Mouse (Mus musculus): Measurements from ENCODE around the gene Itpk1. TPM values are rescaled to one million over a fixed set of nuclear protein-coding genes. Genes with fewer than 3 reads are reported as not detected.

Itpk1 gene
- polyA plus RNA-seq, 1 experiment from 2014 or later: 28.0 TPM

DNA sequence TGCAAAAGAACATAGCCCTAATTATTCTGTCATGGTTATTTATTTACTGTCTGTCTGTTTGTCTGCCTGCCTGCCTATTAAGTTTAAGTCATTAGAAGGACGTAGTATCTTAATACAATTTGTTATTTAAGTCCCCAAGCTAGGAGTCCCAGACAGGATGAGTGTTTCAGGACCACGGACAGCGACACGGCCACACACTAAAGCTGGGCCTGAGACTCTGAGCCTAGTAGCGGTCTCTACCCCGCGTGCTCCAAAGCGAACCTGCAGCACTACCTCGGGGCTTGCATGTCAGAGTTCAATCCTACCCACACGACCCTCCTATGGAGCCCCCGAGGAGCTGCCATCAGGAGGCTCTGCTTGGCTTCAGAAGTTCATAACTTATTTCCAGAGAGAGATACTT lies 154.2 kb downstream of the Itpk1 start:
- no peak overlapping the region for H3K4me3 ChIP-seq
- H3K4me1 ChIP-seq: peaks cover 14% of the 10 kb centered on the region
- H3K4me2 ChIP-seq (replicated peaks): no peak overlapping the region
- H3K9me3 ChIP-seq: no peaks in the 10 kb centered on the region
- H3K36me3 ChIP-seq: no peaks in the 10 kb centered on the region
- WGBS: 5% methylated on average over 11 of the region's 11 CpGs
- no peak overlapping the region for H3K27ac ChIP-seq
- no peak overlapping the region for H3K9ac ChIP-seq
- H3K27me3 ChIP-seq (replicated peaks): 0 out of 2 replicates have a peak, but pooled peaks cover 7% of the 10 kb centered on the region
- ATAC-seq (ENCODE audit: low FRiP score, low read depth): no peak

GRCm38 (mm10) chr12:102545122-102545521 lies 159.6 kb downstream of the Itpk1 start:
- H3K9ac ChIP-seq: no peak overlapping the region
- no peaks in the 10 kb centered on the region; the same call in 1 of the 2 replicates for H3K4me1 ChIP-seq
- ATAC-seq (ENCODE audit: low FRiP score, low read depth): no peak
- 63% methylated on average over 6 of the region's 6 CpGs for WGBS
- H3K27ac ChIP-seq: no peak overlapping the region
- no peaks in the 10 kb centered on the region for H3K9me3 ChIP-seq
- no peak overlapping the region for H3K4me2 ChIP-seq (replicated peaks)
- no peaks in the 10 kb centered on the region for H3K36me3 ChIP-seq
- H3K27me3 ChIP-seq (replicated peaks): no peaks in the 10 kb centered on the region
- H3K4me3 ChIP-seq: no peak overlapping the region

- no peaks in the 10 kb centered on the region for H3K27me3 ChIP-seq (replicated peaks)
- no peaks in the 10 kb centered on the region for H3K4me1 ChIP-seq
- H3K9ac ChIP-seq: no peak overlapping the region
- no peak overlapping the region for H3K27ac ChIP-seq
- H3K4me2 ChIP-seq (replicated peaks): no peak overlapping the region
- H3K36me3 ChIP-seq: no peaks in the 10 kb centered on the region
- no peaks in the 10 kb centered on the region for H3K9me3 ChIP-seq
- no peak overlapping the region for H3K4me3 ChIP-seq
- WGBS: 97% methylated on average over 7 of the region's 7 CpGs
- no peak for ATAC-seq (ENCODE audit: low FRiP score, low read depth)
These were observed 163.6 kb downstream of the Itpk1 start for GRCm38 (mm10) chr12:102541168-102541567.

DNA sequence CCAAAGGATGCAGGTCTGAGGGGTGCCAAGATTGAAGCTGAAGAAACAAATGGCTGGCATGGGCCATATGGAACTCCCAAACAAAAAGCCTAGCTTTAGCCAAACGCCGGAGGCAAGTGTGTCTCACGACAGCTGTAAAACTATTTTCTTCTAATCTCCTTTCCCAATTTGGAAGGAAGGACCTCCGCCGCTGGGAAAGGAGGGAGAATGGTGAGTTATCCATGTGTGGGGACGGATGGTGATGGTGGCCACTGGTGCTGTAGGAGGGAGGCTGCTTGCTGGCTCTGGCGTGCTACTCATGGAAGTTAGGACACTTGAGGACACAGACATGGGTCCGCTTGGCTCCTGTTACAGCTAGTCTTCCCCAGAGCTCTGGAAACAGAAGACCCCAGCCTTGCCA lies 164.5 kb downstream of the Itpk1 start:
- no peaks in the 10 kb centered on the region for H3K36me3 ChIP-seq
- no peak for ATAC-seq (ENCODE audit: low FRiP score, low read depth)
- no peak overlapping the region for H3K4me2 ChIP-seq (replicated peaks)
- no peaks in the 10 kb centered on the region for H3K27me3 ChIP-seq (replicated peaks)
- no peaks in the 10 kb centered on the region for H3K4me1 ChIP-seq
- H3K4me3 ChIP-seq: no peak overlapping the region
- no peak overlapping the region for H3K27ac ChIP-seq
- no peaks in the 10 kb centered on the region for H3K9me3 ChIP-seq
- H3K9ac ChIP-seq: no peak overlapping the region
- 67% methylated on average over 8 of the region's 8 CpGs for WGBS

- Histone ChIP-seq H3K27ac (no peak overlapping the region), H3K4me3 (no peak overlapping the region), H3K36me3 (no peaks in the 10 kb centered on the region), H3K4me2 (replicated peaks) (no peak overlapping the region), H3K9ac (no peak overlapping the region), H3K9me3 (no peaks in the 10 kb centered on the region), H3K27me3 (replicated peaks) (no peaks in the 10 kb centered on the region), H3K4me1 (no peaks in the 10 kb centered on the region)
- WGBS: 67% methylated on average over 1 of the region's 1 CpGs
- ATAC-seq (ENCODE audit: low FRiP score, low read depth): no peak
These were observed 168.9 kb downstream of the Itpk1 start for GRCm38 (mm10) chr12:102535796-102536195.

- no peaks in the 10 kb centered on the region for H3K27me3 ChIP-seq (replicated peaks)
- no peaks in the 10 kb centered on the region for H3K4me1 ChIP-seq
- no peak overlapping the region for H3K9ac ChIP-seq
- no peaks in the 10 kb centered on the region for H3K9me3 ChIP-seq
- no peaks in the 10 kb centered on the region for H3K36me3 ChIP-seq
- no peak overlapping the region for H3K27ac ChIP-seq
- H3K4me3 ChIP-seq: no peak overlapping the region
- no peak for ATAC-seq (ENCODE audit: low FRiP score, low read depth)
- H3K4me2 ChIP-seq (replicated peaks): no peak overlapping the region
- WGBS: 78% methylated on average over 5 of the region's 5 CpGs
These were observed 176.7 kb downstream of the Itpk1 start for GRCm38 (mm10) chr12:102527989-102528388.

- H3K9me3 ChIP-seq: no peaks in the 10 kb centered on the region
- no peak overlapping the region for H3K4me2 ChIP-seq (replicated peaks)
- 21% methylated on average over 6 of the region's 6 CpGs for WGBS
- ATAC-seq (ENCODE audit: low FRiP score, low read depth): no peak
- 0 out of 2 replicates have a peak, but pooled peaks cover 5% of the 10 kb centered on the region for H3K4me1 ChIP-seq
- no peak overlapping the region for H3K27ac ChIP-seq
- no peaks in the 10 kb centered on the region for H3K36me3 ChIP-seq
- no peaks in the 10 kb centered on the region for H3K27me3 ChIP-seq (replicated peaks)
- H3K9ac ChIP-seq: no peak overlapping the region
- no peak overlapping the region for H3K4me3 ChIP-seq
These were observed 180.0 kb downstream of the Itpk1 start for GRCm38 (mm10) chr12:102524760-102525159.

GRCm38 (mm10) chr12:102524216-102524615 lies 180.5 kb downstream of the Itpk1 start:
- H3K27me3 ChIP-seq (replicated peaks): no peaks in the 10 kb centered on the region
- 68% methylated on average over 3 of the region's 3 CpGs for WGBS
- no peak overlapping the region for H3K4me2 ChIP-seq (replicated peaks)
- no peak overlapping the region for H3K9ac ChIP-seq
- no peaks in the 10 kb centered on the region for H3K36me3 ChIP-seq
- no peak overlapping the region for H3K27ac ChIP-seq
- no peak overlapping the region for H3K4me3 ChIP-seq
- no peaks in the 10 kb centered on the region for H3K9me3 ChIP-seq
- no peak for ATAC-seq (ENCODE audit: low FRiP score, low read depth)
- 0 out of 2 replicates have a peak, but pooled peaks cover 5% of the 10 kb centered on the region for H3K4me1 ChIP-seq

DNA sequence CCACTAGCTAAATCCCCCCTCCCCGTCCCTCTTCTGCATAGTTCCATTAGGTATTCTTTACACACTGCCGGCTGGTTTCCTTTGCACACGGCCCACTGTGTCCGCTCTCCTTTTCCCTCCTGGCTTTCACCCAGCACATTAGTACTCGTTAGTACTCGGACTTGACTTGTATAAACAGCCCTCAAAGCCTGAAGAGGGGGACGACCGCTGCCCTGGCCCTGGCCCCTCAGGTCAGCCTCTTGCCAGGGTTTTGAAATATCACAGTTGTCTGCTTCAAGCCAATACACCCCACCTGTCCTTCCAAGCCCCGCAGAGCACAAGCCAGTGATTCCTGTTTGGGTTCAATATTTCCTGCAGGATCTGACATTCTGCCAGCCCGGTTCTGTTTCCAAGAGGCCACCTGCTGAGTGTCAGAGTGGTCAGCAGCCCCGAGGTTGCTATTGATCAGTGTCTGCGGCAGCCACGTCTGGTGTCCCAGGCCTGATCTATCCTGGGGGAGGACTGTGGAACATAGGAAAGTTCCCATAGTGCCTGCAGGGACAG lies 182.9 kb downstream of the Itpk1 start:
- Histone ChIP-seq H3K4me3 (no peak overlapping the region), H3K4me1 (0 out of 2 replicates have a peak, but pooled peaks cover 5% of the 10 kb centered on the region), H3K4me2 (replicated peaks) (no peak overlapping the region), H3K9me3 (no peaks in the 10 kb centered on the region), H3K36me3 (no peaks in the 10 kb centered on the region), H3K9ac (no peak overlapping the region), H3K27ac (no peak overlapping the region), H3K27me3 (replicated peaks) (no peaks in the 10 kb centered on the region)
- no peak for ATAC-seq (ENCODE audit: low FRiP score, low read depth)
- 46% methylated on average over 13 of the region's 13 CpGs for WGBS

- Histone ChIP-seq H3K4me3 (no peak overlapping the region), H3K4me2 (replicated peaks) (no peak overlapping the region), H3K27me3 (replicated peaks) (no peaks in the 10 kb centered on the region), H3K9me3 (no peaks in the 10 kb centered on the region), H3K9ac (no peak overlapping the region), H3K27ac (no peak overlapping the region), H3K36me3 (no peaks in the 10 kb centered on the region), H3K4me1 (0 out of 2 replicates have a peak, but pooled peaks cover 5% of the 10 kb centered on the region)
- WGBS: 91% methylated on average over 12 of the region's 12 CpGs
- ATAC-seq (ENCODE audit: low FRiP score, low read depth): no peak
These were observed 184.6 kb downstream of the Itpk1 start for GRCm38 (mm10) chr12:102519929-102520720.

Data from neural tube, embryonic 12.5 days (tissue).